Comparison of ENCODE assay signal across 8 mouse cellular contexts in the genomic region with DNA sequence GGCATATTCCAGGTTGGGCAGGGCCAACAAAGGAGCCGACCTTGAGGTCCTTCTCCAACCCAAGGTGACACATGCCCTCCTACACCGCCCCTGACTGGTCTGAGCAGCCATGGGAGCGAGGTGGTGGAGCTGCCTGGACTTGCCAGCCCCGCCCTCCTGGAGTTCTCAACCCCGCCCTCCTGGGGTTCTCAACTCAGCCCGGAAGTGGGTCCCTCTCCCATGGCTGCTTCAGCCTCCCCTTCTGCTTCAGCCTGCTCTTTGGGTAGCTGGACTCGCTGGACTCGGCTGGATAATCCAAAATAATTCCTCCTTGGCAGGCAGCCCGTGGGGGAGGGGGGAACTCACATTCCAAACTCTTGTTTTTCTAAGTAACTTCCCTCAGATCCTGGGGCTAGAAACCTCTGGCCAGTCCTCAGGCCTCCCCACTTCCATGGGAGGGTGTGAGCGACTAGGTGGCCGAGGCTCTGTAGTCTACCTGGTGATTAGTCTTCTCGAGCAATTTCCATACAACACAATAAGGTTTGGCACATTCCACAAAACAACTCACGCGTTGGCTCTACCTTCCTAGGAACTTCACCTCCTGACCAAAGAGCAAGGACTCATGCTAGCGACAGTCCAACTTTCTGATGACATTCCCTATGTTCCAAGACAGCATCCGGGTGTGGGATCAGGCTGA. TPM values are rescaled to one million over a fixed set of nuclear protein-coding genes. Genes with fewer than 3 reads are reported as not detected.
DNase-seq lines count a peak whose midpoint lies in the region; ATAC-seq and TF ChIP-seq lines count a peak whose summit lies in the region.

No protein-coding gene starts in this region.

- H3K4me1 ChIP-seq in bone marrow, adult 2 months (ENCODE audit: control insufficient read depth, insufficient read depth, low read length) = peaks cover 4% of the 10 kb centered on the region
- H3K4me1 ChIP-seq in forebrain, embryonic 10.5 days = peaks cover 98% of the 10 kb centered on the region
- peaks cover 97% of the 10 kb centered on the region for H3K4me1 ChIP-seq in megakaryocyte, embryonic 14.5 days
- H3K4me1 ChIP-seq in stomach, postnatal 0 days (replicated peaks; ENCODE audit: control insufficient read depth, insufficient read depth) = peaks cover 28% of the 10 kb centered on the region

- peaks cover 27% of the 10 kb centered on the region for H3K36me3 ChIP-seq in forebrain, embryonic 10.5 days (replicated peaks)
- no peaks in the 10 kb centered on the region for H3K36me3 ChIP-seq in megakaryocyte, embryonic 14.5 days (replicated peaks; ENCODE audit: low read length)
- H3K36me3 ChIP-seq in stomach, postnatal 0 days (ENCODE audit: control insufficient read depth, insufficient read depth, low read length) = no peaks in the 10 kb centered on the region

- peak overlapping the region; percentile 87 for H3K9ac ChIP-seq in stomach, postnatal 0 days (ENCODE audit: low read length)

- TF ChIP-seq EP300 in stomach, postnatal 0 days (optimal IDR thresholded peaks at IDR 0.05) = no peak

- TF ChIP-seq POLR2A in bone marrow, adult 2 months (IDR thresholded peaks at IDR 0.05; ENCODE audit: borderline replicate concordance, control insufficient read depth, low read depth, low read length) = no peak

- intact Hi-C loops in heart, postnatal 10 days (cut with DNase I) = no loop called here

- 30% methylated on average over 16 of the region's 16 CpGs for WGBS in bone marrow, adult 2 months
- 3% methylated on average over 16 of the region's 16 CpGs for WGBS in forebrain, embryonic 10.5 days
- WGBS in stomach, postnatal 0 days = under 1% methylated on average over 16 of the region's 16 CpGs

- peak; percentile 61 for DNase-seq in MN1 (ENCODE audit: low spot score)
- peak; percentile 57 for DNase-seq in forebrain, embryonic 10.5 days (ENCODE audit: extremely low spot score, low spot score)
- DNase-seq in heart, postnatal 10 days = peak; percentile 87 to 90
- peak; percentile 92 to 96 for DNase-seq in kidney, postnatal 36 days
- DNase-seq in stomach, postnatal 0 days (ENCODE audit: low spot score) = peak; percentile 94

- H3K4me3 ChIP-seq in bone marrow, adult 2 months (replicated peaks; ENCODE audit: control insufficient read depth, low read depth, low read length) = peak overlapping the region; percentile 54
- peak overlapping the region; percentile 83 for H3K4me3 ChIP-seq in forebrain, embryonic 10.5 days
- H3K4me3 ChIP-seq in megakaryocyte, embryonic 14.5 days (replicated peaks) = peak overlapping the region; percentile 95
- H3K4me3 ChIP-seq in stomach, postnatal 0 days (ENCODE audit: low read depth, low read length) = peak overlapping the region; percentile 88

- no peak for TF ChIP-seq CTCF in bone marrow, adult 2 months (IDR thresholded peaks at IDR 0.05; ENCODE audit: control insufficient read depth, insufficient read depth, low read length)
- TF ChIP-seq CTCF in stomach, postnatal 0 days (IDR thresholded peaks at IDR 0.05; ENCODE audit: low read depth) = no peak

- H3K4me2 ChIP-seq in stomach, postnatal 0 days (replicated peaks; ENCODE audit: low read depth) = peak overlapping the region; percentile 83

- H3K27me3 ChIP-seq in forebrain, embryonic 10.5 days (ENCODE audit: poor library complexity, severe bottlenecking) = no peaks in the 10 kb centered on the region
- peaks cover 72% of the 10 kb centered on the region for H3K27me3 ChIP-seq in megakaryocyte, embryonic 14.5 days (replicated peaks)
- no peaks in the 10 kb centered on the region for H3K27me3 ChIP-seq in stomach, postnatal 0 days (ENCODE audit: control insufficient read depth, insufficient read depth, low read length)

- no peaks in the 10 kb centered on the region for H3K9me3 ChIP-seq in forebrain, embryonic 10.5 days
- no peaks in the 10 kb centered on the region for H3K9me3 ChIP-seq in megakaryocyte, embryonic 14.5 days
- no peaks in the 10 kb centered on the region for H3K9me3 ChIP-seq in stomach, postnatal 0 days (ENCODE audit: control insufficient read depth, low read length)

- peak overlapping the region; percentile 43 for H3K27ac ChIP-seq in bone marrow, adult 2 months (ENCODE audit: control insufficient read depth, insufficient read depth, low read depth, low read length, poor library complexity)
- H3K27ac ChIP-seq in forebrain, embryonic 10.5 days = peak overlapping the region; percentile 98
- peak overlapping the region; percentile 95 for H3K27ac ChIP-seq in stomach, postnatal 0 days (replicated peaks)

- peak; percentile 77 for ATAC-seq in stomach, postnatal 0 days (ENCODE audit: low FRiP score, low TSS enrichment)
- no peak for ATAC-seq in megakaryocyte-erythroid progenitor cell, adult 5-6 weeks (replicated peaks; ENCODE audit: low FRiP score, low TSS enrichment, poor library complexity, severe bottlenecking)

RNA-seq across cellular contexts. Expression of gene Plxnb2, which starts 1.5 kb away (rescaled TPM):
- 11.1 and 30.9 TPM in 2 replicates for polyA plus RNA-seq in bone marrow, adult 2 months (2011; ENCODE audit: insufficient read depth, insufficient read length, low replicate concordance, missing spikeins)
- 144 and 155 TPM in 2 replicates for polyA plus RNA-seq in forebrain, embryonic 10.5 days (2016; fragmentation: Nextera tagmentation; extraction: Ambion mirVana)
- 100 to 1,000 TPM; 115 to 145 TPM for total RNA-seq in heart, postnatal 10 days (2021)
- polyA plus RNA-seq in megakaryocyte, embryonic 14.5 days (2012; ENCODE audit: insufficient read depth, low replicate concordance) = 71.6 and 100 TPM in 2 replicates
- polyA plus RNA-seq in stomach, postnatal 0 days (2015; fragmentation: Nextera tagmentation; extraction: Ambion mirVana) = 75.2 and 85.9 TPM in 2 replicates
- total RNA-seq in megakaryocyte-erythroid progenitor cell, adult 5-6 weeks (2014; fragmentation: Nextera tagmentation) = 2.3 and 3.6 TPM in 2 replicates
- 0.34 and 1.7 TPM in 2 replicates for total RNA-seq in megakaryocyte-erythroid progenitor cell, adult 5-6 weeks (2017)

RNA-seq across cellular contexts. Expression of gene Dennd6b, which starts 17.2 kb away (rescaled TPM):
- polyA plus RNA-seq in bone marrow, adult 2 months (2011; ENCODE audit: insufficient read depth, insufficient read length, low replicate concordance, missing spikeins) = 8.1 and 13.6 TPM in 2 replicates
- polyA plus RNA-seq in forebrain, embryonic 10.5 days (2016; fragmentation: Nextera tagmentation; extraction: Ambion mirVana) = 26.4 and 27.7 TPM in 2 replicates
- total RNA-seq in heart, postnatal 10 days (2021) = 1 to 10 TPM; 8.6 TPM
- 3.6 and 10.0 TPM in 2 replicates for polyA plus RNA-seq in megakaryocyte, embryonic 14.5 days (2012; ENCODE audit: insufficient read depth, low replicate concordance)
- 4.1 and 5.3 TPM in 2 replicates for polyA plus RNA-seq in stomach, postnatal 0 days (2015; fragmentation: Nextera tagmentation; extraction: Ambion mirVana)
- total RNA-seq in megakaryocyte-erythroid progenitor cell, adult 5-6 weeks (2014; fragmentation: Nextera tagmentation) = 9.8 and 14.1 TPM in 2 replicates
- total RNA-seq in megakaryocyte-erythroid progenitor cell, adult 5-6 weeks (2017) = 1.3 and 4.6 TPM in 2 replicates

RNA-seq across cellular contexts. Expression of gene Mapk11, which starts 29.7 kb away (rescaled TPM):
- polyA plus RNA-seq in bone marrow, adult 2 months (2011; ENCODE audit: insufficient read depth, insufficient read length, low replicate concordance, missing spikeins) = 5.7 and 7.6 TPM in 2 replicates
- polyA plus RNA-seq in forebrain, embryonic 10.5 days (2016; fragmentation: Nextera tagmentation; extraction: Ambion mirVana) = 35.7 and 36.3 TPM in 2 replicates
- total RNA-seq in heart, postnatal 10 days (2021) = 1 to 10 TPM; 4.1 to 4.8 TPM
- polyA plus RNA-seq in megakaryocyte, embryonic 14.5 days (2012; ENCODE audit: insufficient read depth, low replicate concordance) = 0.29 TPM in 1 of 2 replicates, not detected in the other
- polyA plus RNA-seq in stomach, postnatal 0 days (2015; fragmentation: Nextera tagmentation; extraction: Ambion mirVana) = 1.8 and 2.1 TPM in 2 replicates
- total RNA-seq in megakaryocyte-erythroid progenitor cell, adult 5-6 weeks (2014; fragmentation: Nextera tagmentation) = 0.11 TPM in 1 of 2 replicates, not detected in the other
- total RNA-seq in megakaryocyte-erythroid progenitor cell, adult 5-6 weeks (2017) = 0.27 and 3.5 TPM in 2 replicates

RNA-seq across cellular contexts. Expression of gene Ppp6r2, which starts 32.3 kb away (rescaled TPM):
- 42.6 and 54.0 TPM in 2 replicates for polyA plus RNA-seq in bone marrow, adult 2 months (2011; ENCODE audit: insufficient read depth, insufficient read length, low replicate concordance, missing spikeins)
- 24.2 and 28.8 TPM in 2 replicates for polyA plus RNA-seq in forebrain, embryonic 10.5 days (2016; fragmentation: Nextera tagmentation; extraction: Ambion mirVana)
- 10 to 100 TPM; 59.5 to 60.6 TPM for total RNA-seq in heart, postnatal 10 days (2021)
- polyA plus RNA-seq in megakaryocyte, embryonic 14.5 days (2012; ENCODE audit: insufficient read depth, low replicate concordance) = 20.7 and 31.2 TPM in 2 replicates
- polyA plus RNA-seq in stomach, postnatal 0 days (2015; fragmentation: Nextera tagmentation; extraction: Ambion mirVana) = 16.2 and 17.2 TPM in 2 replicates
- total RNA-seq in megakaryocyte-erythroid progenitor cell, adult 5-6 weeks (2014; fragmentation: Nextera tagmentation) = 56.3 and 72.3 TPM in 2 replicates
- total RNA-seq in megakaryocyte-erythroid progenitor cell, adult 5-6 weeks (2017) = 29.4 and 145 TPM in 2 replicates

RNA-seq across cellular contexts. Expression of gene Mapk12, which starts 38.6 kb away (rescaled TPM):
- polyA plus RNA-seq in bone marrow, adult 2 months (2011; ENCODE audit: insufficient read depth, insufficient read length, low replicate concordance, missing spikeins) = 6.1 and 14.6 TPM in 2 replicates
- 34.9 and 38.4 TPM in 2 replicates for polyA plus RNA-seq in forebrain, embryonic 10.5 days (2016; fragmentation: Nextera tagmentation; extraction: Ambion mirVana)
- total RNA-seq in heart, postnatal 10 days (2021) = 10 to 100 TPM; 23.8 to 24.8 TPM
- polyA plus RNA-seq in megakaryocyte, embryonic 14.5 days (2012; ENCODE audit: insufficient read depth, low replicate concordance) = not detected in 2 replicates
- 3.1 and 3.2 TPM in 2 replicates for polyA plus RNA-seq in stomach, postnatal 0 days (2015; fragmentation: Nextera tagmentation; extraction: Ambion mirVana)
- total RNA-seq in megakaryocyte-erythroid progenitor cell, adult 5-6 weeks (2014; fragmentation: Nextera tagmentation) = not detected in 2 replicates
- 2.1 TPM in 1 of 2 replicates, not detected in the other for total RNA-seq in megakaryocyte-erythroid progenitor cell, adult 5-6 weeks (2017)

Comparison
In these comparisons a context has a peak if more than half of its experiments do, and no peak if none do; other contexts are left out.
1. H3K27ac ChIP-seq: peak in every context shown above with its lines; median percentile 98 in forebrain, embryonic 10.5 days; 95 in stomach, postnatal 0 days; 43 in bone marrow, adult 2 months.